Mouse (Mus musculus) heart, embryonic 11.5 days (tissue): ENCODE measurements around the gene Bcl2. TPM values are rescaled to one million over a fixed set of nuclear protein-coding genes. Genes with fewer than 3 reads are reported as not detected.

Experiments
- ATAC-seq: fragments of 200-750 bp; cut with Nextera tagmentation; replicated peaks from 2 replicates; pipeline ENCODE4 v1.8.0; 2017; ENCODE audit warnings: moderate library complexity; ENCODE audit not compliant: insufficient number of reproducible peaks, low FRiP score, low TSS enrichment
- H3K27ac ChIP-seq: fragments of 300-500 bp; sonication (generic); 2 replicates; pipeline ENCODE4 v1.5.1; 2014; ENCODE audit warnings: mild to moderate bottlenecking, low read depth, low read length
- H3K27me3 ChIP-seq: fragments of 300-500 bp; sonication (generic); 2 replicates; pipeline ENCODE4 v1.6.1; 2014; ENCODE audit warnings: mild to moderate bottlenecking, low read length, mixed read lengths; ENCODE audit not compliant: control insufficient read depth, insufficient read depth
- H3K36me3 ChIP-seq: fragments of 300-500 bp; sonication (generic); 2 replicates; pipeline ENCODE4 v1.6.1; 2014; ENCODE audit warnings: mild to moderate bottlenecking, low read length, moderate library complexity, mixed read lengths; ENCODE audit not compliant: control insufficient read depth, insufficient read depth
- H3K4me1 ChIP-seq: fragments of 300-500 bp; sonication (generic); 2 replicates; pipeline ENCODE4 v1.6.1; 2014; ENCODE audit warnings: low read length; ENCODE audit not compliant: control insufficient read depth, insufficient read depth
- H3K4me2 ChIP-seq: fragments of 300-500 bp; sonication (generic); 2 replicates; pipeline ENCODE4 v1.6.1; 2014; ENCODE audit warnings: mild to moderate bottlenecking, moderate library complexity
- H3K4me3 ChIP-seq: fragments of 300-500 bp; sonication (generic); 2 replicates; pipeline ENCODE4 v1.5.1; 2014; ENCODE audit warnings: low read depth, low read length
- H3K9ac ChIP-seq: fragments of 300-500 bp; sonication (generic); 2 replicates; pipeline ENCODE4 v1.6.1; 2014; ENCODE audit warnings: mild to moderate bottlenecking, low read depth, low read length, moderate library complexity
- H3K9me3 ChIP-seq: fragments of 300-500 bp; sonication (generic); replicated peaks from 2 replicates; pipeline ENCODE4 v1.6.1; 2016; ENCODE audit warnings: low read length; ENCODE audit not compliant: control insufficient read depth
- WGBS: fragments of 180-500 bp; shearing (Covaris S2); extraction: QIAGEN DNeasy Blood & Tissue Kit; methylation state at CpG from one replicate; pipeline ENCODE4 v1.1.7; 2014; ENCODE audit not compliant: insufficient replicate concordance; 5-methylcytosine and 5-hydroxymethylcytosine counted together
- polyA plus RNA-seq: library from polyadenylated mRNA; unstranded; fragments of >200 nt; fragmentation: Nextera tagmentation; extraction: Ambion mirVana; gene quantifications from 2 replicates; pipeline ENCODE4 v1.2.1, GENCODE M21; 2014

Bcl2 gene
- polyA plus RNA-seq, 1 experiment from 2014 or later, result 7.3 TPM

- ATAC-seq, result no peak
- Histone ChIP-seq H3K27ac (no peak overlapping the region), H3K4me3 (no peak overlapping the region), H3K9ac (no peak overlapping the region), H3K4me2 (no peak overlapping the region), H3K9me3 (no peaks in the 10 kb centered on the region), H3K4me1 (peaks cover 22% of the 10 kb centered on the region), H3K36me3 (no peaks in the 10 kb centered on the region), H3K27me3 (no peaks in the 10 kb centered on the region)
- WGBS, result 84% methylated on average over 4 of the region's 4 CpGs
Observed at GRCm38 (mm10) chr1:106650427-106650826, 63.6 kb downstream of the Bcl2 start.

GRCm38 (mm10) chr1:106647336-106647735, 66.7 kb downstream of the Bcl2 start:
- H3K27ac ChIP-seq, result no peak overlapping the region
- no peak overlapping the region for H3K4me2 ChIP-seq
- H3K9me3 ChIP-seq, result no peaks in the 10 kb centered on the region
- H3K4me3 ChIP-seq, result no peak overlapping the region
- peaks cover 18% of the 10 kb centered on the region; the same call in 1 of the 2 replicates for H3K4me1 ChIP-seq
- ATAC-seq, result no peak
- WGBS, result 82% methylated on average over 3 of the region's 3 CpGs
- no peak overlapping the region for H3K9ac ChIP-seq
- no peaks in the 10 kb centered on the region for H3K36me3 ChIP-seq
- H3K27me3 ChIP-seq, result no peaks in the 10 kb centered on the region

- 72% methylated on average over 4 of the region's 4 CpGs for WGBS
- Histone ChIP-seq H3K9me3 (no peaks in the 10 kb centered on the region), H3K9ac (no peak overlapping the region), H3K4me3 (no peak overlapping the region), H3K36me3 (no peaks in the 10 kb centered on the region), H3K4me1 (peaks cover 9% of the 10 kb centered on the region; the same call in 1 of the 2 replicates), H3K4me2 (no peak overlapping the region), H3K27me3 (no peaks in the 10 kb centered on the region), H3K27ac (no peak overlapping the region)
- ATAC-seq, result no peak
Observed at GRCm38 (mm10) chr1:106644566-106644965, 69.5 kb downstream of the Bcl2 start.

GRCm38 (mm10) chr1:106643527-106643926, 70.5 kb downstream of the Bcl2 start:
- no peak overlapping the region for H3K4me3 ChIP-seq
- H3K9ac ChIP-seq, result 0 out of 2 replicates have a peak overlapping the region, but pooled peaks have one; percentile 43
- no peaks in the 10 kb centered on the region for H3K36me3 ChIP-seq
- no peak overlapping the region for H3K4me2 ChIP-seq
- WGBS, result 43% methylated on average over 3 of the region's 3 CpGs
- peaks cover 9% of the 10 kb centered on the region; the same call in 1 of the 2 replicates for H3K4me1 ChIP-seq
- no peaks in the 10 kb centered on the region for H3K27me3 ChIP-seq
- ATAC-seq, result no peak
- H3K9me3 ChIP-seq, result no peaks in the 10 kb centered on the region
- H3K27ac ChIP-seq, result no peak overlapping the region

GRCm38 (mm10) chr1:106640577-106640976, 73.5 kb downstream of the Bcl2 start:
- WGBS, result 87% methylated on average over 1 of the region's 1 CpGs
- H3K9me3 ChIP-seq, result no peaks in the 10 kb centered on the region
- no peak overlapping the region for H3K4me2 ChIP-seq
- H3K4me3 ChIP-seq, result no peak overlapping the region
- peaks cover 9% of the 10 kb centered on the region; the same call in 1 of the 2 replicates for H3K4me1 ChIP-seq
- H3K27me3 ChIP-seq, result no peaks in the 10 kb centered on the region
- H3K27ac ChIP-seq, result no peak overlapping the region
- no peak for ATAC-seq
- H3K9ac ChIP-seq, result no peak overlapping the region
- no peaks in the 10 kb centered on the region for H3K36me3 ChIP-seq

GRCm38 (mm10) chr1:106637705-106638104, 76.4 kb downstream of the Bcl2 start:
- H3K4me3 ChIP-seq, result no peak overlapping the region
- H3K4me1 ChIP-seq, result no peaks in the 10 kb centered on the region
- H3K27ac ChIP-seq, result no peak overlapping the region
- ATAC-seq, result no peak
- 93% methylated on average over 11 of the region's 11 CpGs for WGBS
- H3K36me3 ChIP-seq, result no peaks in the 10 kb centered on the region
- H3K4me2 ChIP-seq, result no peak overlapping the region
- no peaks in the 10 kb centered on the region for H3K9me3 ChIP-seq
- no peak overlapping the region for H3K9ac ChIP-seq
- H3K27me3 ChIP-seq, result no peaks in the 10 kb centered on the region

- Histone ChIP-seq H3K9me3 (no peaks in the 10 kb centered on the region), H3K4me2 (no peak overlapping the region), H3K9ac (no peak overlapping the region), H3K27ac (no peak overlapping the region), H3K4me1 (no peaks in the 10 kb centered on the region), H3K4me3 (no peak overlapping the region), H3K36me3 (no peaks in the 10 kb centered on the region), H3K27me3 (no peaks in the 10 kb centered on the region)
- ATAC-seq, result no peak
- WGBS, result 42% methylated on average over 2 of the region's 2 CpGs
Observed at GRCm38 (mm10) chr1:106636714-106637113, 77.4 kb downstream of the Bcl2 start.

GRCm38 (mm10) chr1:106633207-106633606, 80.9 kb downstream of the Bcl2 start:
- Histone ChIP-seq H3K4me1 (peaks cover 27% of the 10 kb centered on the region), H3K36me3 (no peaks in the 10 kb centered on the region), H3K9me3 (no peaks in the 10 kb centered on the region), H3K4me2 (peak overlapping the region; percentile 9; the same call in 1 of the 2 replicates), H3K9ac (no peak overlapping the region), H3K4me3 (no peak overlapping the region), H3K27me3 (no peaks in the 10 kb centered on the region), H3K27ac (no peak overlapping the region)
- ATAC-seq, result peak; percentile 64; the same call in 1 of the 2 replicates
- 22% methylated on average over 3 of the region's 3 CpGs for WGBS

- Histone ChIP-seq H3K27me3 (no peaks in the 10 kb centered on the region), H3K4me1 (peaks cover 27% of the 10 kb centered on the region), H3K4me3 (no peak overlapping the region), H3K9ac (no peak overlapping the region), H3K4me2 (no peak overlapping the region), H3K27ac (no peak overlapping the region), H3K36me3 (no peaks in the 10 kb centered on the region), H3K9me3 (no peaks in the 10 kb centered on the region)
- WGBS, result 77% methylated on average over 3 of the region's 3 CpGs
- no peak for ATAC-seq
Observed at GRCm38 (mm10) chr1:106631869-106632463, 82.1 kb downstream of the Bcl2 start.
